Mouse (Mus musculus): ENCODE data around the gene Hagh. TPM values are rescaled to one million over a fixed set of nuclear protein-coding genes. Genes with fewer than 3 reads are reported as not detected.

The Hagh gene
- polyA plus RNA-seq, 1 experiment from 2014 or later = 27.6 TPM

DNA sequence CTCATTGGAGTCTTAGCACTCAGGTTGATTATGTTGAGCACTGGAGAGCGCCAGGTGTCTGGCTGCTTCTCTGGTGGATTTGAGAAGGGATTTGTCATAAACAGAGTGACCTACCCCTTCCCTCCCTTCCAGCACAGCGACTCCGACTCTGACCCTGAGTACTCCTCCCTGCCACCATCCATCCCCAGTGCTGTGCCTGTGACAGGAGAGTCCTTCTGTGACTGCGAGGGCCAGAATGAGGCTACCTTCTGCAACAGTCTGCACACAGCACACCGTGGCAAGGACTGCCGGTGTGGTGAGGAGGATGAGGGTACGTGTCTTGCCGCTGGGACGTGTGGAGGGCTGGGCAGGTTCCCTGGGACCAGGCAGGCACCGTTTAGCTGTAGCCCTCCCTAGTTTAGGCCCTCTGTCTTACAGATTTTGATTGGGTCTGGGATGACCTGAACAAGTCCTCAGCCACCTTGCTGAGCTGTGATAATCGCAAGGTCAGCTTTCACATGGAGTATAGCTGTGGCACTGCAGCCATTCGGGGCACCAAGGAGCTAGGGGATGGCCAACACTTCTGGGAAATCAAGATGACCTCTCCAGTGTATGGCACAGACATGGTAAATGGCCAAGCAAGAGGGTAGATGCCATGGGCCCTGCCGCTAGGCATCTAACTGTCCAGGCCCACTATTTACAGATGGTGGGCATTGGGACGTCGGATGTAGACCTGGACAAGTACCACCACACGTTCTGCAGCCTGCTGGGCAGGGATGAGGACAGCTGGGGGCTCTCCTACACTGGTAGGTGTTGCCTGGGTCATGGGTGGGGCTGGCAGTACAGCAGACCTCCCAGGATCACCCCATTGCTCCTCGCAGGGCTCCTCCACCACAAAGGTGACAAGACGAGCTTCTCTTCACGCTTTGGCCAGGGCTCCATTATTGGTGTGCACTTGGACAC lies 50.5 kb downstream of the Hagh start:
- Histone ChIP-seq H3K4me3 (no peak overlapping the region), H3K27ac (no peak overlapping the region), H3K36me3 (peaks cover 44% of the 10 kb centered on the region), H3K27me3 (no peaks in the 10 kb centered on the region), H3K9me3 (no peaks in the 10 kb centered on the region), H3K4me2 (replicated peaks) (no peak overlapping the region), H3K4me1 (peaks cover 32% of the 10 kb centered on the region), H3K9ac (no peak overlapping the region)
- ATAC-seq (ENCODE audit: low FRiP score, low read depth) = no peak
- WGBS = 85% methylated on average over 19 of the region's 19 CpGs

DNA sequence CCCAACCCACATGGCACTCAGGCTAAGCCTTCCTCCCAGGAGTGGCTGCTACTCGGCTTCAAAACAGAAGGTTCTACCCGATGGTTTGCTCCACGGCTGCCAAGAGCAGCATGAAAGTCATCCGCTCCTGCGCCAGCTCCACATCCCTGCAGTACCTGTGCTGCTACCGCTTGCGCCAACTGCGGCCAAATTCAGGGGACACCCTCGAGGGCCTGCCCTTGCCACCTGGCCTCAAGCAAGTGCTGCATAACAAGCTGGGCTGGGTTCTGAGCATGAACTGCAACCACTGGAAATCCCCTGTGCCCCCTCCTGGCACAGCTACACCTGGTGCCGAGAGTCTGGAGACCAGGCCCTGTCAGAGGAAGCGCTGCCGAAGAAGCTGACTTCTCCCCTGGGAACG lies 51.4 kb downstream of the Hagh start:
- 89% methylated on average over 13 of the region's 13 CpGs for WGBS
- H3K9ac ChIP-seq = no peak overlapping the region
- H3K36me3 ChIP-seq = peaks cover 44% of the 10 kb centered on the region
- ATAC-seq (ENCODE audit: low FRiP score, low read depth) = no peak
- peaks cover 37% of the 10 kb centered on the region for H3K4me1 ChIP-seq
- no peak overlapping the region for H3K4me2 ChIP-seq (replicated peaks)
- no peaks in the 10 kb centered on the region for H3K27me3 ChIP-seq
- H3K9me3 ChIP-seq = no peaks in the 10 kb centered on the region
- H3K27ac ChIP-seq = no peak overlapping the region
- no peak overlapping the region for H3K4me3 ChIP-seq

- Histone ChIP-seq H3K27ac (no peak overlapping the region), H3K27me3 (no peaks in the 10 kb centered on the region), H3K4me1 (peaks cover 42% of the 10 kb centered on the region), H3K36me3 (peaks cover 53% of the 10 kb centered on the region), H3K4me3 (no peak overlapping the region), H3K9ac (no peak overlapping the region), H3K4me2 (replicated peaks) (no peak overlapping the region), H3K9me3 (no peaks in the 10 kb centered on the region)
- no peak for ATAC-seq (ENCODE audit: low FRiP score, low read depth)
- WGBS = 94% methylated on average over 12 of the region's 12 CpGs
These were observed 52.8 kb downstream of the Hagh start for GRCm38 (mm10) chr17:24892785-24893184.

DNA sequence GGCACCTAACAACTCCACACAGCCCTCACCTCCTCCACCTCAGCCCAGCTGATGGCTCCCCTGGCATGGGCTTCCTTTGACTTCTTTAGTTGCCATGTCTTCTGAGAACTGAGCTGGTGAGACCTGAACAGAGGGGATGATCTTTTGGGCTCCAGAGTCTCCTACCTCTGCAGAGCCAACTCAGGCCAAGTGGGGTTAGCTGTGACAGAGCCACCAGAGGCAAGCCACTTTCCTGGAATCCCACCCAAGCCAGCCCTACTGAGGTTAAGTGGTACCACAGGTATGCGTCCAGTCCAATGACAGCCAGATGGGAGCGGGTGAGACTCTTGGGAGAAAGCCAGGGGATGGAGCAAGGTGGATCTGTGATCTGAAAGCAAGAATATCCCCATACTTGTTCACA lies 53.3 kb downstream of the Hagh start:
- Histone ChIP-seq H3K9ac (0 out of 2 replicates have a peak overlapping the region, but pooled peaks have one; percentile 94), H3K27ac (no peak overlapping the region), H3K9me3 (no peaks in the 10 kb centered on the region), H3K36me3 (peaks cover 58% of the 10 kb centered on the region), H3K4me2 (replicated peaks) (peak overlapping the region; percentile 100), H3K4me1 (peaks cover 39% of the 10 kb centered on the region), H3K27me3 (no peaks in the 10 kb centered on the region), H3K4me3 (peak overlapping the region; percentile 90)
- WGBS = 90% methylated on average over 2 of the region's 2 CpGs
- ATAC-seq (ENCODE audit: low FRiP score, low read depth) = no peak

DNA sequence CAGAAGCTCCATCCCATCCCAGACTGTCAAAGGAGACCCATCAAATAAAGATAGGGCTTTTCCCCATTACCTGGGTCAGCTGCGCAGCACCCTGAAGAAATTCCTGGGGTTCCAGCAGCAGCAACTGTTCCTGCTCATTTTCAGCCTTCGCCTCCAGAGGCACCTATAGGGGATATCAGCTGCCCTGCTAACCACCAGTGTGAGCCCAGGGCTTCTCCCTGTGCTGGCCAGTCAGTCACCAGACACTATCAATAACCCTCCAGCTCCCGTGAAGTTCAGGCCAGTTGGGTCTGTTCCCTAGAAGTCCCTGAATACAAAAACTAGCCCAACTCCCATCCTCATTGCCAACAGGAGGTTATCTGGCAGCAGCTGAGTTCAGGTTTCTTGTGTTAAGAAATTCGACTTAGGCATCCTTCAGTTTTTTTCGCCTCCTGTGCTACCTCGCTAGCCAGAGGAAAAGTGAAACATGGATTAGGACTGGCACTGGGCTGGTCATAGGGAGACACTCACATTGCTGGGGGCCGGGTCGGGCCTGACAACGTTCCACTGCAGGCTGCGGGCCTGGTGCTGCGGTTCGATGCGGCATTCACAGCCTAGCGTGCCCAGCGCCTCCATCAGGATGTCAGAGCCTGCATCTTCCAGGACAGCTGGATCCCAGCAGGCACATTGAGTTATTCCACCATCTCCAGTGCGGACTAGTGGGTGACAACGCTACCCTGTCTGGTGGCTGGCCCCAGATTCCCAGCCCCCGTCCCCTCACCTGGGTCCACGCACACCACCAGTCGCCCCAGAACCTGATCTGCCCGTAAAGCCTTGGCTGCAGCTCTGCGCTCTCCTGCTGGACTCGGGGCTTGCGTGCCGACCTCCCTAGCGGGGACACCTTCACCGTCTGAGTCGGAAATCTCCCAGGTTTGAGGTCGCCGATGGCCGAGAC lies 54.4 kb downstream of the Hagh start:
- Histone ChIP-seq H3K9ac (peak overlapping the region; percentile 94), H3K4me1 (peaks cover 36% of the 10 kb centered on the region), H3K4me3 (peak overlapping the region; percentile 90), H3K36me3 (peaks cover 69% of the 10 kb centered on the region), H3K9me3 (no peaks in the 10 kb centered on the region), H3K4me2 (replicated peaks) (peak overlapping the region; percentile 100), H3K27me3 (no peaks in the 10 kb centered on the region), H3K27ac (peak overlapping the region; percentile 87)
- 10% methylated on average over 31 of the region's 31 CpGs for WGBS
- ATAC-seq (ENCODE audit: low FRiP score, low read depth) = 0 out of 2 replicates have a peak, but pooled peaks have one; percentile 4

GRCm38 (mm10) chr17:24894995-24895547 lies 55.1 kb downstream of the Hagh start, which contains the start of the genes Eme2 and Mrps34:
Gene Eme2, minus strand, starts transcription at chr17:24895087.
Gene Mrps34, plus strand, starts transcription at chr17:24895116.
- peaks cover 36% of the 10 kb centered on the region for H3K4me1 ChIP-seq
- ATAC-seq (ENCODE audit: low FRiP score, low read depth) = peak; percentile 60
- H3K4me2 ChIP-seq (replicated peaks) = peak within 1 kb of the TSS; percentile 100
- no peaks in the 10 kb centered on the region for H3K27me3 ChIP-seq
- peaks cover 70% of the 10 kb centered on the region for H3K36me3 ChIP-seq
- H3K9me3 ChIP-seq = no peaks in the 10 kb centered on the region
- peak within 1 kb of the TSS; percentile 87 for H3K27ac ChIP-seq
- H3K4me3 ChIP-seq = peak within 1 kb of the TSS; percentile 90
- WGBS = under 1% methylated on average over 62 of the region's 62 CpGs
- H3K9ac ChIP-seq = peak within 1 kb of the TSS; percentile 94

DNA sequence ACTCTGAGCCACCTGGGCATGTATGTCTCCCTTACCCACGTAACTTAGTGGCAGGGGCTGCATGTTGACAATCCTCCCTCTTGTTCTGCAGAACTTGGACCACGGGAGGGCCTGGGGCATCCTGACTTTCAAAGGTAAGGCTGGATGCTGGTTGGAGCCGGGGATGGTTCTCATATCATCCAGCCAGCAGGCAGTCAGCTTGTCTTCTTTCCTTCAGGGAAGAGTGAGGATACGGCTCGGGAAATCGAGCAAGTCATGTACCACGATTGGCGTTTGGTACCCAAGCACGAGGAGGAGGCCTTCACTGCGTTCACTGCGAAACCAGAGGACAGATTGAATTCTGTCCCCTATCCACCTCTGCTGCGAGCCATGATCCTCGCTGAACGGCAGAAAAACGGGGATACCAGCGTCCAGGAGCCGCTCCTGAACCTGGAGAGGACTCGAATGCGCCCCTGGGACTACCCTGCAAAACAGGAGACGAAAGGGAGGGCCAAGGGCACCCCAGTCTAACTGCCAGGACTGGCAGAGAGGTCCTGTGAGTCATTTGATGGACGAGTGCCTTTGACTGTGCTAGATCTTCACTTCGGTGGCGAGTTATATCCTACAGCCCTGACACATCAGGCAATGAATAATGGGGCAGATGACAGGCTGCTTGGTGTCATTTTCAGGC lies 55.8 kb downstream of the Hagh start:
- Histone ChIP-seq H3K4me1 (peaks cover 36% of the 10 kb centered on the region), H3K36me3 (peaks cover 70% of the 10 kb centered on the region), H3K27ac (peak overlapping the region; percentile 87), H3K27me3 (no peaks in the 10 kb centered on the region), H3K9me3 (no peaks in the 10 kb centered on the region), H3K4me3 (peak overlapping the region; percentile 90), H3K9ac (peak overlapping the region; percentile 94), H3K4me2 (replicated peaks) (peak overlapping the region; percentile 100)
- no peak for ATAC-seq (ENCODE audit: low FRiP score, low read depth)
- WGBS = 15% methylated on average over 23 of the region's 23 CpGs

- H3K27me3 ChIP-seq = no peaks in the 10 kb centered on the region
- 2% methylated on average over 50 of the region's 50 CpGs for WGBS
- peaks cover 36% of the 10 kb centered on the region for H3K4me1 ChIP-seq
- H3K36me3 ChIP-seq = peaks cover 70% of the 10 kb centered on the region
- peak; percentile 52; the same call in 1 of the 2 replicates for ATAC-seq (ENCODE audit: low FRiP score, low read depth)
- H3K4me3 ChIP-seq = peak within 1 kb of the TSS; percentile 90
- H3K9me3 ChIP-seq = no peaks in the 10 kb centered on the region
- H3K9ac ChIP-seq = peak within 1 kb of the TSS; percentile 94
- H3K4me2 ChIP-seq (replicated peaks) = peak within 1 kb of the TSS; percentile 100
- peak within 1 kb of the TSS; percentile 87 for H3K27ac ChIP-seq
These were observed 56.5 kb downstream of the Hagh start, which contains the start of gene Nme3 for GRCm38 (mm10) chr17:24896241-24896992. Gene Nme3, plus strand, starts transcription at chr17:24896500.

DNA sequence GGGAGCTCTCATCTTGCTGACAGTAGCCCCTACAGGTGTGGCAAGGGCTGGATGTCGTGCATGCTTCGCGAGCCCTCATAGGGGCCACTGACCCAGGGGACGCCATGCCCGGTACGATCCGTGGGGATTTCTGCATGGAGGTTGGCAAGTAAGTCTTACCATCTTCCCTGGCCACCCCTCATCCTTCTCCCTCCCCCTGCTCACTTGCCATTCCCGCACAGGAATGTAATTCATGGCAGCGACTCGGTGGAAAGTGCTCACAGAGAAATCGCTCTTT lies 57.0 kb downstream of the Hagh start:
- Histone ChIP-seq H3K4me1 (peaks cover 36% of the 10 kb centered on the region), H3K4me3 (peak overlapping the region; percentile 90), H3K9me3 (no peaks in the 10 kb centered on the region), H3K36me3 (peaks cover 70% of the 10 kb centered on the region), H3K9ac (peak overlapping the region; percentile 94), H3K4me2 (replicated peaks) (peak overlapping the region; percentile 100), H3K27ac (peak overlapping the region; percentile 87; the same call in 1 of the 2 replicates), H3K27me3 (no peaks in the 10 kb centered on the region)
- 33% methylated on average over 11 of the region's 11 CpGs for WGBS
- no peak for ATAC-seq (ENCODE audit: low FRiP score, low read depth)

DNA sequence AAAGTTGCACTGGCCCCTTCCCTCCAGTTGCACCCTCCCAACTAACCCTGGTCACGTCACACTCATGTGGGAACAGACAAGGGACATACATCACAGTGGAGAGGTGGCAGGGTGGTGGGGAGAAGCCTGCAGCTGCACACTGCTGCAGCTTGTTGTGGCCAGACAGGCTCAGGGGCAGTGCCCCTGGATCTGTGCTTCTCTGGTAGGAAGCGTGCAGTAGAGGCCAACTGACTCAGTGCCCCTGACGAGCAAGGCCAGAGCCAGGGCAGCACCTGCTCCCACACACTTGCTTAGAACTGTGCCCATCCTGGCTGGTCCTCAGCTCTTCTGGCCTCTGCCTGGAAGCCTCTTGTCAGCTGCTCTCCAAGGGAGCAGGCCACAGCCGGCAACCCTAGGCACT lies 57.7 kb downstream of the Hagh start:
- Histone ChIP-seq H3K4me2 (replicated peaks) (peak overlapping the region; percentile 100), H3K4me3 (peak overlapping the region; percentile 90), H3K27ac (no peak overlapping the region), H3K9ac (peak overlapping the region; percentile 94), H3K36me3 (peaks cover 70% of the 10 kb centered on the region), H3K9me3 (no peaks in the 10 kb centered on the region), H3K27me3 (no peaks in the 10 kb centered on the region), H3K4me1 (peaks cover 36% of the 10 kb centered on the region)
- 78% methylated on average over 4 of the region's 4 CpGs for WGBS
- no peak for ATAC-seq (ENCODE audit: low FRiP score, low read depth)

Data from limb, embryonic 13.5 days (tissue).